Mouse (Mus musculus) layer of hippocampus, postnatal 36 days (tissue): Measurements from ENCODE around the gene Rtl8b. TPM values are rescaled to one million over a fixed set of nuclear protein-coding genes. Genes with fewer than 3 reads are reported as not detected.

Source experiments
- total RNA-seq, 2 experiments: library from RNA; stranded (reverse); gene quantifications; 2 replicates each; pipeline ENCODE4 v1.2.3; 2021

Gene Rtl8b
- total RNA-seq, 2 experiments from 2014 or later: 177 to 197 TPM

Other genes with a start within 250 kb of the Rtl8b start
- gene Etd, start 235.5 kb downstream of the Rtl8b start, total RNA-seq: not detected
- 100 to 1,000 TPM; 175 to 179 TPM for gene Rtl8c, start 62.4 kb downstream of the Rtl8b start, total RNA-seq
- gene Gm14597, start 61.4 kb downstream of the Rtl8b start, total RNA-seq: not detected
- 100 to 1,000 TPM; 187 to 256 TPM for gene Rtl8a, start 26.7 kb downstream of the Rtl8b start, total RNA-seq
- under 1 TPM; 0.32 to 0.43 TPM for gene 4930502E18Rik, start 54.4 kb upstream of the Rtl8b start, total RNA-seq
- not detected for gene 1700013H16Rik, start 87.4 kb upstream of the Rtl8b start, total RNA-seq
- not detected for gene Zfp36l3, start 106.0 kb upstream of the Rtl8b start, total RNA-seq
- gene Xlr, start 127.3 kb upstream of the Rtl8b start, total RNA-seq: 1 to 10 TPM in 1 of 2 experiments, under 1 TPM in 1; 0.65 to 1.6 TPM